In genomic region chr1:80727403-80727802, GRCm38 (mm10) we compare ENCODE assay signal across 18 mouse cellular contexts. TPM values are rescaled to one million over a fixed set of nuclear protein-coding genes. Genes with fewer than 3 reads are reported as not detected.
DNase-seq lines count a peak whose midpoint lies in the region; ATAC-seq and TF ChIP-seq lines count a peak whose summit lies in the region.
"Had no signal": no experiment of that assay in that cellular context is flagged by ENCODE, and none has a peak within 500 bp of the region (broad histone marks: within the 10 kb centered on the region; RNA-seq: fewer than 3 reads in every experiment).

No protein-coding gene starts in this region.

- no peak for ATAC-seq in intestine, embryonic 14.5 days (replicated peaks; ENCODE audit: low FRiP score, low TSS enrichment, low read depth)
- ATAC-seq in intestine, embryonic 16.5 days: no peak
- no peak for ATAC-seq in liver, postnatal 0 days
- ATAC-seq in liver, embryonic 12.5 days: no peak
- ATAC-seq: forebrain, embryonic 14.5 days had no signal

- H3K27me3 ChIP-seq in intestine, embryonic 14.5 days (replicated peaks; ENCODE audit: control insufficient read depth, insufficient read depth, low read length): no peaks in the 10 kb centered on the region
- no peaks in the 10 kb centered on the region for H3K27me3 ChIP-seq in intestine, embryonic 16.5 days (replicated peaks; ENCODE audit: control insufficient read depth, insufficient read depth, low read length)
- H3K27me3 ChIP-seq in liver, postnatal 0 days (ENCODE audit: insufficient read depth, low read length): no peaks in the 10 kb centered on the region
- no peaks in the 10 kb centered on the region for H3K27me3 ChIP-seq in liver, embryonic 12.5 days (replicated peaks)
- H3K27me3 ChIP-seq: embryonic facial prominence, embryonic 15.5 days; heart, embryonic 12.5 days; hindbrain, embryonic 15.5 days had no signal

- peak; percentile 26; the same call in 1 of the 2 replicates for TF ChIP-seq CTCF in liver, postnatal 0 days (IDR thresholded peaks at IDR 0.05; ENCODE audit: low read depth)

- H3K4me2 ChIP-seq in intestine, embryonic 14.5 days (ENCODE audit: low read length): no peak overlapping the region
- no peak overlapping the region for H3K4me2 ChIP-seq in intestine, embryonic 16.5 days (ENCODE audit: low read depth, low read length)
- H3K4me2 ChIP-seq in liver, postnatal 0 days (ENCODE audit: low read depth, low read length): no peak overlapping the region
- no peak overlapping the region for H3K4me2 ChIP-seq in liver, embryonic 12.5 days
- H3K4me2 ChIP-seq: embryonic facial prominence, embryonic 15.5 days; heart, embryonic 12.5 days; hindbrain, embryonic 15.5 days had no signal

- H3K9me3 ChIP-seq in intestine, embryonic 14.5 days (ENCODE audit: control insufficient read depth, low read length): no peaks in the 10 kb centered on the region
- no peaks in the 10 kb centered on the region for H3K9me3 ChIP-seq in intestine, embryonic 16.5 days (ENCODE audit: control insufficient read depth, low read length)
- H3K9me3 ChIP-seq in liver, postnatal 0 days (ENCODE audit: low read length): no peaks in the 10 kb centered on the region
- no peaks in the 10 kb centered on the region for H3K9me3 ChIP-seq in liver, embryonic 12.5 days (replicated peaks)
- H3K9me3 ChIP-seq: embryonic facial prominence, embryonic 15.5 days; forebrain, embryonic 10.5 days; heart, embryonic 12.5 days; hindbrain, embryonic 15.5 days had no signal

- TF ChIP-seq EP300 in liver, postnatal 0 days (IDR thresholded peaks at IDR 0.05; ENCODE audit: low read depth): no peak

- no peak overlapping the region for H3K27ac ChIP-seq in intestine, embryonic 14.5 days (ENCODE audit: low read depth)
- H3K27ac ChIP-seq in intestine, embryonic 16.5 days (ENCODE audit: low read length): no peak overlapping the region
- H3K27ac ChIP-seq in liver, postnatal 0 days (ENCODE audit: low read depth): no peak overlapping the region
- no peak overlapping the region for H3K27ac ChIP-seq in liver, embryonic 12.5 days
- H3K27ac ChIP-seq: embryonic facial prominence, embryonic 15.5 days; forebrain, embryonic 10.5 days; gastrocnemius, adult 2 months; hindbrain, embryonic 15.5 days had no signal

- H3K9ac ChIP-seq in intestine, embryonic 14.5 days (ENCODE audit: low read length): no peak overlapping the region
- no peak overlapping the region for H3K9ac ChIP-seq in intestine, embryonic 16.5 days (ENCODE audit: low read depth, low read length)
- H3K9ac ChIP-seq in liver, postnatal 0 days (replicated peaks): no peak overlapping the region
- no peak overlapping the region for H3K9ac ChIP-seq in liver, embryonic 12.5 days
- H3K9ac ChIP-seq: embryonic facial prominence, embryonic 15.5 days; heart, embryonic 12.5 days; hindbrain, embryonic 15.5 days had no signal

- 84% methylated on average over 4 of the region's 4 CpGs for WGBS in intestine, embryonic 14.5 days
- 81% methylated on average over 4 of the region's 4 CpGs for WGBS in intestine, embryonic 16.5 days
- 73% methylated on average over 4 of the region's 4 CpGs for WGBS in liver, postnatal 0 days (ENCODE audit: insufficient replicate concordance)
- WGBS in liver, embryonic 12.5 days (ENCODE audit: insufficient replicate concordance): 70% methylated on average over 4 of the region's 4 CpGs

- no peak overlapping the region for H3K4me3 ChIP-seq in intestine, embryonic 14.5 days (ENCODE audit: low read depth, low read length)
- no peak overlapping the region for H3K4me3 ChIP-seq in intestine, embryonic 16.5 days (ENCODE audit: low read length)
- H3K4me3 ChIP-seq in liver, postnatal 0 days (ENCODE audit: low read depth, low read length): no peak overlapping the region
- H3K4me3 ChIP-seq in liver, embryonic 12.5 days: no peak overlapping the region
- H3K4me3 ChIP-seq: embryonic facial prominence, embryonic 15.5 days; erythroblast, embryonic 14.5 days; forebrain, embryonic 10.5 days; gastrocnemius, adult 2 months; heart, embryonic 12.5 days; hindbrain, embryonic 15.5 days had no signal

- no peaks in the 10 kb centered on the region for H3K36me3 ChIP-seq in intestine, embryonic 14.5 days (ENCODE audit: control insufficient read depth, insufficient read depth, low read length)
- no peaks in the 10 kb centered on the region for H3K36me3 ChIP-seq in intestine, embryonic 16.5 days (ENCODE audit: control insufficient read depth, insufficient read depth, low read length)
- H3K36me3 ChIP-seq in liver, postnatal 0 days (replicated peaks; ENCODE audit: insufficient read depth, low read length): no peaks in the 10 kb centered on the region
- no peaks in the 10 kb centered on the region for H3K36me3 ChIP-seq in liver, embryonic 12.5 days
- H3K36me3 ChIP-seq: embryonic facial prominence, embryonic 15.5 days; forebrain, embryonic 10.5 days; heart, embryonic 12.5 days; hindbrain, embryonic 15.5 days had no signal

- no peaks in the 10 kb centered on the region for H3K4me1 ChIP-seq in intestine, embryonic 14.5 days (replicated peaks; ENCODE audit: control insufficient read depth, insufficient read depth, low read length)
- no peaks in the 10 kb centered on the region for H3K4me1 ChIP-seq in intestine, embryonic 16.5 days (ENCODE audit: control insufficient read depth, insufficient read depth, low read length)
- H3K4me1 ChIP-seq in liver, postnatal 0 days (ENCODE audit: insufficient read depth): no peaks in the 10 kb centered on the region
- no peaks in the 10 kb centered on the region for H3K4me1 ChIP-seq in liver, embryonic 12.5 days
- H3K4me1 ChIP-seq: forebrain, embryonic 10.5 days; heart, embryonic 12.5 days; hindbrain, embryonic 15.5 days had no signal

- DNase-seq in intestine, embryonic 14.5 days (ENCODE audit: low spot score): peak; percentile 40
- no peak for DNase-seq in liver, postnatal 0 days
- peak; percentile 37 for DNase-seq in induced T-regulatory cell, adult 2 months (ENCODE audit: low read depth)
- no peak for DNase-seq in heart, postnatal 4 days
- DNase-seq in adrenal gland, adult 18-20 months (ENCODE audit: low spot score in 2 of 2): no peak
- DNase-seq: adrenal gland, postnatal 10 days; cerebellum, adult 11 months; cerebellum, adult 9-11 months; gastrocnemius, adult 2 months; gastrocnemius, postnatal 25 days had no signal

RNA-seq across cellular contexts. Expression of gene Dock10, which starts 30.9 kb away (rescaled TPM):
- polyA plus RNA-seq in intestine, embryonic 14.5 days (2014; fragmentation: Nextera tagmentation; extraction: Ambion mirVana): 7.3 and 7.9 TPM in 2 replicates
- 3.3 and 3.7 TPM in 2 replicates for polyA plus RNA-seq in intestine, embryonic 16.5 days (2015; fragmentation: Nextera tagmentation; extraction: Ambion mirVana)
- 2.5 and 3.3 TPM in 2 replicates for polyA plus RNA-seq in liver, postnatal 0 days (2015; fragmentation: Nextera tagmentation; extraction: Ambion mirVana)
- 3.3 and 3.7 TPM in 2 replicates for polyA plus RNA-seq in liver, embryonic 12.5 days (2016; fragmentation: Nextera tagmentation; extraction: Ambion mirVana)
- total RNA-seq in heart, postnatal 4 days (2021): 1 to 10 TPM; 6.7 to 7.0 TPM
- 10 to 100 TPM; 21.6 to 25.0 TPM for total RNA-seq in adrenal gland, adult 18-20 months (2021)

Comparison
In these comparisons a context has a peak if more than half of its experiments do, and no peak if none do; other contexts are left out.
1. DNase-seq: peak in intestine, embryonic 14.5 days (single experiment) and induced T-regulatory cell, adult 2 months (single experiment); none in liver, postnatal 0 days (single experiment), heart, postnatal 4 days (single experiment) and adrenal gland, adult 18-20 months (0 of 2).